Mouse (Mus musculus): Measurements from ENCODE around the gene LTO1. TPM values are rescaled to one million over a fixed set of nuclear protein-coding genes. Genes with fewer than 3 reads are reported as not detected.

LTO1 gene
- polyA plus RNA-seq, 1 experiment from 2014 or later, result 23.7 TPM

DNA sequence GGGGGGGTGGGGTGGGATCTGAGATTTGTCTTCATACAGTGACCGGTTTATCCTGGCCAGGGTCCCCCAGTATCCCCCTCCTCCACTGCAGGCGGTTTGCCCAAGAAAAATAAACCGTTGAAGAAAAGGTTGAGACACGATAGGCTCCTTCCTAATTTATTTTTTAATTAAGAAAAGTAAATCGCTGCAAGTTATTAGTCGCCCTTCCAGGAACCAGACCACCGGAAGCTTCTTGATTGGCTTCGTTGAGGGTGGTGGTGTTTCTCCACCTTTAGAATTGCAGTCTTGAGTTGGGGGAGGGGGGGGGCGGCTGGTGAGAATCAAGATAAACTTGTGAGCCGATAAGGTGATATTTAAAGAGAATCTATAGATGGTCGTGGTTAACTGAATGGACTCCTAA is 25.7 kb downstream of the LTO1 start:
- Histone ChIP-seq H3K4me2 (ENCODE audit: low read depth, low read length) (peak overlapping the region; percentile 96), H3K4me1 (ENCODE audit: control insufficient read depth, insufficient read depth, low read length) (peaks cover 34% of the 10 kb centered on the region), H3K27ac (ENCODE audit: low read length) (peak overlapping the region; percentile 96), H3K36me3 (ENCODE audit: control insufficient read depth, insufficient read depth) (peaks cover 10% of the 10 kb centered on the region), H3K9me3 (replicated peaks; ENCODE audit: control insufficient read depth, low read length) (no peaks in the 10 kb centered on the region), H3K27me3 (ENCODE audit: control insufficient read depth, insufficient read depth, low read length) (peaks cover 3% of the 10 kb centered on the region; the same call in 1 of the 2 replicates), H3K9ac (ENCODE audit: low read length) (peak overlapping the region; percentile 86), H3K4me3 (ENCODE audit: low read length) (peak overlapping the region; percentile 64)
- no peak for ATAC-seq (replicated peaks; ENCODE audit: extremely low read depth, insufficient read depth, low FRiP score)
- WGBS, result 4% methylated on average over 11 of the region's 11 CpGs

DNA sequence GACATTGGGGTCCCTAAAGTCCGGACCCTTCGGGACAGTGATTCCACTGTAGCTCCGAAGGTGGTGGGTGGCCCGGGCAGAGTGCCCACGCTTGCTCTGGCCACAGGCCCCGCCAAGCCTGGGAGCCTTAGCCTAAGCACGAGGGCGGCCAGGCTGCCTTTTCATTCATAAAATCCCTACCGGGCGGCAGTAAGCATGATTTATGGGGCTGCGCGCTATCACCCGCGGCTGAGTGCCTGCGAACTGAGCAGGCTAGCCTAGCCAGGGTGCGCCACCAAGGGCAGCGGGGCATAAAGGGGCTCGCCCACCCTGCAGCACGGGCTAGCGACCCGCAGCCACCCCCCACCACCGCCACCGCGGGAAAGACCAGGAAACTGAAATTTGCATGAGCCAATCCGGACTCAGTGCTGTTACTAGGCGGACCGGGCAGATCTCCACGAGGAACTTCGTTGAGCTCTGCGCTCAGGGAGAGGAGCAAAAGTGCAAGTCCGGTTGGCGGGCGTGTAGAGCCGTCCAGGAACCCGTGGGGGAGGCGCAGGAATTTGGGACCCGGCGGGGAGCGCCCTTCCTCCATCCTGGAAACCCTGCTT is 26.4 kb downstream of the LTO1 start:
- Histone ChIP-seq H3K27ac (ENCODE audit: low read length) (peak overlapping the region; percentile 96), H3K36me3 (ENCODE audit: control insufficient read depth, insufficient read depth) (peaks cover 9% of the 10 kb centered on the region), H3K4me1 (ENCODE audit: control insufficient read depth, insufficient read depth, low read length) (peaks cover 31% of the 10 kb centered on the region), H3K4me2 (ENCODE audit: low read depth, low read length) (peak overlapping the region; percentile 96), H3K4me3 (ENCODE audit: low read length) (peak overlapping the region; percentile 64), H3K9ac (ENCODE audit: low read length) (peak overlapping the region; percentile 86), H3K9me3 (replicated peaks; ENCODE audit: control insufficient read depth, low read length) (no peaks in the 10 kb centered on the region), H3K27me3 (ENCODE audit: control insufficient read depth, insufficient read depth, low read length) (peaks cover 3% of the 10 kb centered on the region; the same call in 1 of the 2 replicates)
- under 1% methylated on average over 39 of the region's 39 CpGs for WGBS
- ATAC-seq (replicated peaks; ENCODE audit: extremely low read depth, insufficient read depth, low FRiP score), result peak; percentile 77

DNA sequence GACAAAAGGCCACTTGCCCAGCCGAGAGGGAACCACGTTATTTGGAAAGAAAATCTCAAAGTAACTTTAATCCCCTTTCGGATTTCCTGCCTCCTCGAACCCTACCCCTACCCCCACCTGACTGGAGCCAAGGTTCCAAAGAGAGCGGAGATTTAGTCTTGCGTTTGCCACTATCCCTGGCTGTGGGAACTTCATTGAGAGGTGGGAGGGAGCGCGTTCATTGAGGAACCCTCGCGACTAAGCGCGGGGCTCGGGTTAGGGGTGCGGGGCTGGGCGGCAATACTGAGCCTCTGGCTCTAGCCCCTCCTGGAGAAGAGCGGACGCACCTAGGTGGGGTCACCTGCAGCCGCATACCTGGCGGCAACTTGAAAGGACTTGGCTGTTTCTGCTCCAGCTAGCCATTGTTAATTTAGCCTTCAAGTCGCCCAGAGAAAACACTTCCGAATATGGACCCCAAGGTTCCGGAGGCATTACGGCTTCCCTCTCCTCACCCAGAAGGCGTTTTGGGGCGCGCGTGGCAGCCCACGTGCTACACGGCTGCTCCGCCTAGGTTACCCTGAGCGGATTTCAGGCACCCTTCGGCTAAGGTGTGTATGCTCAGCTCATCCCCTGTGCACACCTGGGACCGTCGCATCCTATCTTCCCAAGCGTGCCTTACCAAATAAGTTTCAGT is 27.3 kb downstream of the LTO1 start:
- Histone ChIP-seq H3K9me3 (replicated peaks; ENCODE audit: control insufficient read depth, low read length) (no peaks in the 10 kb centered on the region), H3K4me1 (ENCODE audit: control insufficient read depth, insufficient read depth, low read length) (peaks cover 28% of the 10 kb centered on the region), H3K36me3 (ENCODE audit: control insufficient read depth, insufficient read depth) (no peaks in the 10 kb centered on the region; the same call in 1 of the 2 replicates), H3K27me3 (ENCODE audit: control insufficient read depth, insufficient read depth, low read length) (peaks cover 3% of the 10 kb centered on the region; the same call in 1 of the 2 replicates), H3K4me2 (ENCODE audit: low read depth, low read length) (peak overlapping the region; percentile 96), H3K9ac (ENCODE audit: low read length) (peak overlapping the region; percentile 71), H3K27ac (ENCODE audit: low read length) (peak overlapping the region; percentile 96), H3K4me3 (ENCODE audit: low read length) (peak overlapping the region; percentile 64)
- no peak for ATAC-seq (replicated peaks; ENCODE audit: extremely low read depth, insufficient read depth, low FRiP score)
- WGBS, result under 1% methylated on average over 35 of the region's 35 CpGs

DNA sequence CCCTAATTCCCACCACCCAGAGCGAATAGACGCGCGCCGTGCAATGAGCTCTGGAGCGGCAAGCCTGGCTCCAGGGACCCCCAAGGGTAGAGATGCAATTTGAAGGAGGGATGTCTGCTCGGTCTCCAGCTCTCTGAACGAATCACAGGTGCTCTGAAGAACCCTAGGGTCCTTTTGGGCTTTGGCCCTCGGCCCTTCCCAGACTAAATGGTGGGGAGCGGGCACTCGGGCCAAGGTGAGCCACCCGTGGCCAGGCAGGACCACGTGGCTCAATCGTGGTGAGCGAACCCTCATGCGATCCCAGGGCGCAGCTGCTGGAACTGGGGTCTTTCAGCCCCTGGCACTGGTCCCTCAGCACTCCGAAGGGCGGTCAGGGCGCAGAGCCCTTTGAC is 27.8 kb downstream of the LTO1 start:
- peak overlapping the region; percentile 96 for H3K4me2 ChIP-seq (ENCODE audit: low read depth, low read length)
- H3K4me1 ChIP-seq (ENCODE audit: control insufficient read depth, insufficient read depth, low read length), result peaks cover 28% of the 10 kb centered on the region
- no peaks in the 10 kb centered on the region for H3K36me3 ChIP-seq (ENCODE audit: control insufficient read depth, insufficient read depth)
- no peaks in the 10 kb centered on the region for H3K9me3 ChIP-seq (replicated peaks; ENCODE audit: control insufficient read depth, low read length)
- no peak for ATAC-seq (replicated peaks; ENCODE audit: extremely low read depth, insufficient read depth, low FRiP score)
- H3K4me3 ChIP-seq (ENCODE audit: low read length), result peak overlapping the region; percentile 64
- peak overlapping the region; percentile 96; the same call in 1 of the 2 replicates for H3K27ac ChIP-seq (ENCODE audit: low read length)
- 1% methylated on average over 20 of the region's 20 CpGs for WGBS
- peaks cover 3% of the 10 kb centered on the region; the same call in 1 of the 2 replicates for H3K27me3 ChIP-seq (ENCODE audit: control insufficient read depth, insufficient read depth, low read length)
- peak overlapping the region; percentile 71 for H3K9ac ChIP-seq (ENCODE audit: low read length)

GRCm38 (mm10) chr7:144943254-144943653 is 28.4 kb downstream of the LTO1 start:
- peak; percentile 49 for ATAC-seq (replicated peaks; ENCODE audit: extremely low read depth, insufficient read depth, low FRiP score)
- H3K9me3 ChIP-seq (replicated peaks; ENCODE audit: control insufficient read depth, low read length), result no peaks in the 10 kb centered on the region
- peaks cover 3% of the 10 kb centered on the region; the same call in 1 of the 2 replicates for H3K27me3 ChIP-seq (ENCODE audit: control insufficient read depth, insufficient read depth, low read length)
- no peaks in the 10 kb centered on the region for H3K36me3 ChIP-seq (ENCODE audit: control insufficient read depth, insufficient read depth)
- peak overlapping the region; percentile 33; the same call in 1 of the 2 replicates for H3K27ac ChIP-seq (ENCODE audit: low read length)
- H3K9ac ChIP-seq (ENCODE audit: low read length), result peak overlapping the region; percentile 71
- under 1% methylated on average over 45 of the region's 45 CpGs for WGBS
- H3K4me2 ChIP-seq (ENCODE audit: low read depth, low read length), result peak overlapping the region; percentile 96
- peak overlapping the region; percentile 64 for H3K4me3 ChIP-seq (ENCODE audit: low read length)
- peaks cover 28% of the 10 kb centered on the region for H3K4me1 ChIP-seq (ENCODE audit: control insufficient read depth, insufficient read depth, low read length)

DNA sequence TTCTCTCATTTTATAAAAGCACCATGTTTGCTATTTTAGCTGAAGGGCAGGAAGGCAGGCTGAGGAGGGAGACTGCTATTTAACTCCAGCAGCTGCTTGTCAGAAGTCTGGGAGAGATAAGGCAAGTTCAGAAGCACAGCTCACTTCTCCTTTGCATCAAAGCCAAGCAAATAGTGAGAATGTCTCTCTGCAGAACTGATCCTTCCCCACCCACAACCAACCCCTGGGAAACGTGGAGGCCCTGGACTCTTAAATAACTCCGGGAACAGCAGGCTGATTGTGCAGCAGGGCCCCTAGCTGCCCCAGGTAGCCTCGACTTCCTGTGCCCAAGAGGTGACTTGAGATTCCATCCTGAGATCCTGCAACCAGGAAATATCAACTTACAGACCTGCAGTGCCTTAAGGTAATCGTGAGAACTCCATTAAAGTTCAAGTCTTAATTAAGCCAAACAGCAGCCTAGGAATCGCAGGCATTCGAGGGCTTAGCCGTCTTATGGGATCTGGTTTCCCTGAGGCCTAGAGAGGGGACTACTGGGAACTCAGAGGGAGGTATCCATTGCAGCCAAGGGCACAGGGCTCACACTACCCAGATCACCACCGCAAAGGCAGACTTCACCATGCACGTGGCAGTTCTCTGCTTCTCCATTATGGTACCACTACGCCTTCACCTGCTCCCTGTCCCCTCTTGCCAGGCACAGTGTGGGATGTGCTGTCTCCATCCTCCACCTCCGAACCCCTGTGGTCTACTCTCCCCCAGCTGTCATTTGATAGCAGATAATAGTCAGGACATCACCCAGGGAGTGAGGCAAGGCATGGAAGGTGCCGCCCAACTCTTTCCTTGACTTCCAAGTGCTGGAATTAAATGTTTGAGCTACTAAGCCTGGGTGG is 43.9 kb downstream of the LTO1 start:
- WGBS, result 51% methylated on average over 12 of the region's 12 CpGs
- ATAC-seq (replicated peaks; ENCODE audit: extremely low read depth, insufficient read depth, low FRiP score), result no peak
- H3K9ac ChIP-seq (ENCODE audit: low read length), result no peak overlapping the region
- H3K36me3 ChIP-seq (ENCODE audit: control insufficient read depth, insufficient read depth), result no peaks in the 10 kb centered on the region
- H3K4me2 ChIP-seq (ENCODE audit: low read depth, low read length), result no peak overlapping the region
- H3K4me3 ChIP-seq (ENCODE audit: low read length), result no peak overlapping the region
- H3K27ac ChIP-seq (ENCODE audit: low read length), result no peak overlapping the region
- no peaks in the 10 kb centered on the region for H3K9me3 ChIP-seq (replicated peaks; ENCODE audit: control insufficient read depth, low read length)
- H3K4me1 ChIP-seq (ENCODE audit: control insufficient read depth, insufficient read depth, low read length), result 0 out of 2 replicates have a peak, but pooled peaks cover 4% of the 10 kb centered on the region
- H3K27me3 ChIP-seq (ENCODE audit: control insufficient read depth, insufficient read depth, low read length), result no peaks in the 10 kb centered on the region

DNA sequence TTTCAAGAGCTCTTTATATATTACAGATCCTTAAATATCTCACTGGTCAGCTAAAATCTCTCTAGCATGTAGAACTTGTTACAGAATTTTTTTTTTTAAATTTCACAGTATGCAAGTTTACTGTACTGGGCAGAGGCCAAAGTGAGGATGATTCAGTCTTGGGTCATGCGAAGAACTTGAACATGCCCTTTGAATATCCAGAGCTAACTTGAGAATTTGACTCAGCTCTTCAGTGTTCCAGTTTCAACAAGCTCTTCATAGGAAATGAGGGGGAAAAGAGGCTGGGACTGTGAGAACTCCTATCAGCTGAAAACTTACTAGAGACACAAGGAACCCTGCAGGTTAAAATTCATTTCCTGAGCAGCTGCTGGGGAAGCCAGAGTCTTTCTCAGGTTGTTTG is 49.0 kb downstream of the LTO1 start:
- no peak overlapping the region for H3K4me3 ChIP-seq (ENCODE audit: low read length)
- no peaks in the 10 kb centered on the region for H3K4me1 ChIP-seq (ENCODE audit: control insufficient read depth, insufficient read depth, low read length)
- no peaks in the 10 kb centered on the region for H3K9me3 ChIP-seq (replicated peaks; ENCODE audit: control insufficient read depth, low read length)
- no peak overlapping the region for H3K4me2 ChIP-seq (ENCODE audit: low read depth, low read length)
- H3K27ac ChIP-seq (ENCODE audit: low read length), result no peak overlapping the region
- H3K9ac ChIP-seq (ENCODE audit: low read length), result no peak overlapping the region
- ATAC-seq (replicated peaks; ENCODE audit: extremely low read depth, insufficient read depth, low FRiP score), result no peak
- H3K27me3 ChIP-seq (ENCODE audit: control insufficient read depth, insufficient read depth, low read length), result no peaks in the 10 kb centered on the region
- no peaks in the 10 kb centered on the region for H3K36me3 ChIP-seq (ENCODE audit: control insufficient read depth, insufficient read depth)
- WGBS, result 91% methylated on average over 1 of the region's 1 CpGs

DNA sequence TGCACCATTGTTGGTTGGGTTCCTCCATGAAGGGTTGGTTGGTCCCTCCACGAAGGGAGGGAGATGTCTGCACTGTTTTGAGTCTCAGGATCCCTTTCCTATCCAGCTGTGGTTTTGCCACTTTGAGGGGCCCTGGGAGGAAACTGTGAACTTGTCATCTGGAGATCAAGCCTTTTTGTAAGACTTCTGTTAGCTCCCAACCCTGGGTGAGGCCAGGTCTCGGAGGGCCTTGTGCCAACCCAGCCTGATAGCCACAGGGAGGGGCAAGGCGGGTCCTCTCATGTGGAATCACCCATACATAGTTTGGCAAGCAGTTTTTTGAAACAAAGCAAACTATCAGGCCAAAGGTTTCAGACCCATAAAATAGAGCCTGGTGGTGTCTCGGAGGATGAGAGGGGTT is 49.4 kb downstream of the LTO1 start:
- no peak overlapping the region for H3K4me2 ChIP-seq (ENCODE audit: low read depth, low read length)
- H3K4me1 ChIP-seq (ENCODE audit: control insufficient read depth, insufficient read depth, low read length), result no peaks in the 10 kb centered on the region
- 76% methylated on average over 4 of the region's 4 CpGs for WGBS
- H3K27me3 ChIP-seq (ENCODE audit: control insufficient read depth, insufficient read depth, low read length), result no peaks in the 10 kb centered on the region
- ATAC-seq (replicated peaks; ENCODE audit: extremely low read depth, insufficient read depth, low FRiP score), result no peak
- H3K36me3 ChIP-seq (ENCODE audit: control insufficient read depth, insufficient read depth), result no peaks in the 10 kb centered on the region
- no peak overlapping the region for H3K4me3 ChIP-seq (ENCODE audit: low read length)
- no peaks in the 10 kb centered on the region for H3K9me3 ChIP-seq (replicated peaks; ENCODE audit: control insufficient read depth, low read length)
- H3K9ac ChIP-seq (ENCODE audit: low read length), result no peak overlapping the region
- H3K27ac ChIP-seq (ENCODE audit: low read length), result no peak overlapping the region

Data from heart, embryonic 16.5 days (tissue).